Mouse (Mus musculus): Measurements from ENCODE around the gene Snx27. TPM values are rescaled to one million over a fixed set of nuclear protein-coding genes. Genes with fewer than 3 reads are reported as not detected.

Snx27 gene
- polyA plus RNA-seq, 1 experiment from 2014 or later, result 66.8 TPM

DNA sequence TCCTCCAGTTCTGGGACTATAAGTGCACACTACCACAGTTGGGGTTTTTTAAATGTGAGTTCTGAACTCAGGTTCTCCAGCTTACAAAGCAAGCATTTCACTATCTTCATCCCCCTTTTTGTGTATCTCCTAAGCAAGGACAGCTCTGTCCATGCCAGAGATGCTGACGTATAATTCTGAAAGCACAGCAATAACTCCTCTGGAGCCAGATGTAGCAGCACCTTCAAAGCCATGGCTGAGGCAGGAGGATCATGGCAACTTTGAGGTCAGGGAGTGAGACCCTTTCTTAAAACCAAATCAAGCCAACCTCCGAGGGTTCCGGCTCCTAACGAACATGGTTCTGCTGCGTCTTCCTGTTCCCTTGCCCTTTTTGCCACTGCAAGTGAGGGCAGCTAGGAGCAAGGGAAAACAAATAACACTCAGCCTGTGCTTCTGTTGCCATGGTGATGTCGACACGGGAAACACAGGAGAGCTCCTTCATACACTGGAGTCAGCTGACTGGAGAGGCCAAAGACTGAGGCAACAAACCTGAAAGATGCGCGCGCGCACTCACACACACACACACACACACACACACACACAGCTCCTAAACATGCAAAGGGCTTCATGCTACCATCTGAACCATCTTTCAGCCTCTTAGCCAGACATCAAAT, 118.5 kb downstream of the Snx27 start:
- no peaks in the 10 kb centered on the region for H3K9me3 ChIP-seq (ENCODE audit: control insufficient read depth, low read length)
- WGBS, result 30% methylated on average over 11 of the region's 11 CpGs
- peak overlapping the region; percentile 86 for H3K27ac ChIP-seq (replicated peaks; ENCODE audit: low read depth, low read length)
- ATAC-seq (ENCODE audit: low FRiP score, low TSS enrichment), result peak; percentile 66
- no peaks in the 10 kb centered on the region for H3K36me3 ChIP-seq (ENCODE audit: control insufficient read depth, insufficient read depth, low read length)
- peak overlapping the region; percentile 20; the same call in 1 of the 2 replicates for H3K9ac ChIP-seq (replicated peaks; ENCODE audit: low read length)
- peaks cover 30% of the 10 kb centered on the region for H3K4me1 ChIP-seq (ENCODE audit: control insufficient read depth, insufficient read depth, low read length)
- no peak overlapping the region for H3K4me3 ChIP-seq (replicated peaks; ENCODE audit: low read depth, low read length)
- peak; percentile 86 for DNase-seq
- H3K4me2 ChIP-seq (ENCODE audit: low read length), result peak overlapping the region; percentile 24
- no peaks in the 10 kb centered on the region for H3K27me3 ChIP-seq (ENCODE audit: control insufficient read depth, insufficient read depth, low read length)

GRCm38 (mm10) chr3:94459834-94460233, 122.7 kb downstream of the Snx27 start:
- Histone ChIP-seq H3K9ac (replicated peaks; ENCODE audit: low read length) (no peak overlapping the region), H3K4me1 (ENCODE audit: control insufficient read depth, insufficient read depth, low read length) (peaks cover 15% of the 10 kb centered on the region), H3K27me3 (ENCODE audit: control insufficient read depth, insufficient read depth, low read length) (no peaks in the 10 kb centered on the region), H3K4me2 (ENCODE audit: low read length) (no peak overlapping the region), H3K27ac (replicated peaks; ENCODE audit: low read depth, low read length) (no peak overlapping the region), H3K9me3 (ENCODE audit: control insufficient read depth, low read length) (no peaks in the 10 kb centered on the region), H3K36me3 (ENCODE audit: control insufficient read depth, insufficient read depth, low read length) (no peaks in the 10 kb centered on the region), H3K4me3 (replicated peaks; ENCODE audit: low read depth, low read length) (no peak overlapping the region)
- DNase-seq (no peak), ATAC-seq (ENCODE audit: low FRiP score, low TSS enrichment) (no peak)
- WGBS, result 100% methylated on average over 2 of the region's 2 CpGs

DNA sequence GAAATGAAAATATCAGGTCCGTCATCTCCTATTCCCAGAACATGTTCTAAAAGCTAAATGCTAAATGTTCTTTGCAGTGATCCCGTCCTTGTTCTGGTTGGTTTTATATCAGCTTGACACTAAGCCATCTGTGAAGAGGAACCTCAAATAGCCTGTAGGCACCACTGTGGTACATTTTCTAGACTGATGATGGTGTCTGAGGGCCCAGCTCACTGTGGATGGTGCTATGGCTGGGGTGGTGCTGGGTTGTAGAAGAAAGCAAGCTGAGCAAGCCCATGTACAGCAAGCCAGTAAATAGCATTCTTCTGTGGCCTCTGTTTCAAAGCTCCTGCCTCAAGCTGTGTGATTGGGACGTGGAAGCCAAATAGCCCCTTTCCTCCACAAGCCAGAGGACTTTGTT, 125.5 kb downstream of the Snx27 start:
- Histone ChIP-seq H3K4me1 (ENCODE audit: control insufficient read depth, insufficient read depth, low read length) (no peaks in the 10 kb centered on the region), H3K27ac (replicated peaks; ENCODE audit: low read depth, low read length) (0 out of 2 replicates have a peak overlapping the region, but pooled peaks have one; percentile 0), H3K9me3 (ENCODE audit: control insufficient read depth, low read length) (no peaks in the 10 kb centered on the region), H3K36me3 (ENCODE audit: control insufficient read depth, insufficient read depth, low read length) (no peaks in the 10 kb centered on the region), H3K27me3 (ENCODE audit: control insufficient read depth, insufficient read depth, low read length) (no peaks in the 10 kb centered on the region), H3K9ac (replicated peaks; ENCODE audit: low read length) (no peak overlapping the region), H3K4me2 (ENCODE audit: low read length) (peak overlapping the region; percentile 49), H3K4me3 (replicated peaks; ENCODE audit: low read depth, low read length) (peak overlapping the region; percentile 34)
- WGBS, result 75% methylated on average over 3 of the region's 3 CpGs
- peak; percentile 36 for ATAC-seq (ENCODE audit: low FRiP score, low TSS enrichment)
- no peak for DNase-seq

DNA sequence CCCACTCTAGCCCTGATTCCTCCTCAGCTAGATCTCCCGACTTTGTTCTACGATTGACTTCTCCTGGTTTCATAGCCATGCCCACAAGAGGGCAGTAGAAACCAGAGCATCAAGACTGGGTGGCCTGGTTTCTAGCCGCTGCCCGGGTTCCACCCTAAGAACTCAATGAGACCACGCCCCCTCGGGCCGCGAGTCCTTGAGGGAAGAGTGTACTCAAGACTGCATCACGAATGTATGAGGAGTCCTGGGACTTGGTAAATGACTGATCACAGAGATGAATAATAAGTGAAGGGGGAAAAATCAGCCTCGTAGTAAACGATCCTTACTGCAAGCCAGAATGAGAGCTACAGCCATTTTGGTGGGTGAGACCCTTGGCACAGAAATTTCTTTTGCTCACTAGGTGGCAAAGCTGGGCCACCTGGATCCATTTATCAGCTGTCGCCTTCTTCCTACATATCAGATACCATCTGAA, 126.0 kb downstream of the Snx27 start:
- Histone ChIP-seq H3K9me3 (ENCODE audit: control insufficient read depth, low read length) (no peaks in the 10 kb centered on the region), H3K27me3 (ENCODE audit: control insufficient read depth, insufficient read depth, low read length) (no peaks in the 10 kb centered on the region), H3K4me3 (replicated peaks; ENCODE audit: low read depth, low read length) (peak overlapping the region; percentile 34), H3K36me3 (ENCODE audit: control insufficient read depth, insufficient read depth, low read length) (no peaks in the 10 kb centered on the region), H3K9ac (replicated peaks; ENCODE audit: low read length) (peak overlapping the region; percentile 36), H3K27ac (replicated peaks; ENCODE audit: low read depth, low read length) (0 out of 2 replicates have a peak overlapping the region, but pooled peaks have one; percentile 0), H3K4me2 (ENCODE audit: low read length) (peak overlapping the region; percentile 49), H3K4me1 (ENCODE audit: control insufficient read depth, insufficient read depth, low read length) (no peaks in the 10 kb centered on the region)
- 1% methylated on average over 12 of the region's 12 CpGs for WGBS
- ATAC-seq (ENCODE audit: low FRiP score, low TSS enrichment) (peak; percentile 85), DNase-seq (peak; percentile 99)

- DNase-seq, result no peak
- H3K4me3 ChIP-seq (replicated peaks; ENCODE audit: low read depth, low read length), result no peak overlapping the region
- no peaks in the 10 kb centered on the region for H3K9me3 ChIP-seq (ENCODE audit: control insufficient read depth, low read length)
- no peaks in the 10 kb centered on the region for H3K4me1 ChIP-seq (ENCODE audit: control insufficient read depth, insufficient read depth, low read length)
- WGBS, result 91% methylated on average over 2 of the region's 2 CpGs
- H3K27me3 ChIP-seq (ENCODE audit: control insufficient read depth, insufficient read depth, low read length), result no peaks in the 10 kb centered on the region
- peaks cover 59% of the 10 kb centered on the region for H3K36me3 ChIP-seq (ENCODE audit: control insufficient read depth, insufficient read depth, low read length)
- ATAC-seq (ENCODE audit: low FRiP score, low TSS enrichment), result no peak
- no peak overlapping the region for H3K27ac ChIP-seq (replicated peaks; ENCODE audit: low read depth, low read length)
- no peak overlapping the region for H3K9ac ChIP-seq (replicated peaks; ENCODE audit: low read length)
- no peak overlapping the region for H3K4me2 ChIP-seq (ENCODE audit: low read length)
Observed at GRCm38 (mm10) chr3:94449377-94449776, 133.1 kb downstream of the Snx27 start.

Other genes with a start within 250 kb of the Snx27 start
- 0.18 TPM in 1 of 2 replicates, not detected in the other for gene Them5, start 240.6 kb downstream of the Snx27 start, polyA plus RNA-seq (2014; fragmentation: Nextera tagmentation; extraction: Ambion mirVana)
- 2.6 and 3.1 TPM in 2 replicates for gene C2cd4d, start 220.3 kb downstream of the Snx27 start, polyA plus RNA-seq (2014; fragmentation: Nextera tagmentation; extraction: Ambion mirVana)
- gene Rorc, start 209.9 kb downstream of the Snx27 start, polyA plus RNA-seq (2014; fragmentation: Nextera tagmentation; extraction: Ambion mirVana), result 0.30 and 0.43 TPM in 2 replicates
- 0.67 and 1.1 TPM in 2 replicates for gene Lingo4, start 184.2 kb downstream of the Snx27 start, polyA plus RNA-seq (2014; fragmentation: Nextera tagmentation; extraction: Ambion mirVana)
- gene Tdrkh, start 169.4 kb downstream of the Snx27 start, polyA plus RNA-seq (2014; fragmentation: Nextera tagmentation; extraction: Ambion mirVana), result 50.6 and 55.3 TPM in 2 replicates
- gene Mrpl9, start 139.4 kb downstream of the Snx27 start, polyA plus RNA-seq (2014; fragmentation: Nextera tagmentation; extraction: Ambion mirVana), result 52.6 and 54.1 TPM in 2 replicates
- 0.36 and 1.2 TPM in 2 replicates for gene Oaz3, start 138.8 kb downstream of the Snx27 start, polyA plus RNA-seq (2014; fragmentation: Nextera tagmentation; extraction: Ambion mirVana)
- gene Celf3, start 104.4 kb downstream of the Snx27 start, polyA plus RNA-seq (2014; fragmentation: Nextera tagmentation; extraction: Ambion mirVana), result 321 and 376 TPM in 2 replicates
- 23.8 and 30.8 TPM in 2 replicates for gene Riiad1, start 102.4 kb downstream of the Snx27 start, polyA plus RNA-seq (2014; fragmentation: Nextera tagmentation; extraction: Ambion mirVana)
- gene Gm10972, start 60.4 kb upstream of the Snx27 start, polyA plus RNA-seq (2014; fragmentation: Nextera tagmentation; extraction: Ambion mirVana), result not detected in 2 replicates
- gene Tuft1, start 76.2 kb upstream of the Snx27 start, polyA plus RNA-seq (2014; fragmentation: Nextera tagmentation; extraction: Ambion mirVana), result 5.2 and 5.6 TPM in 2 replicates
- not detected in 2 replicates for gene Selenbp2, start 110.8 kb upstream of the Snx27 start, polyA plus RNA-seq (2014; fragmentation: Nextera tagmentation; extraction: Ambion mirVana)
- 5.9 and 7.7 TPM in 2 replicates for gene Cgn, start 203.8 kb upstream of the Snx27 start, polyA plus RNA-seq (2014; fragmentation: Nextera tagmentation; extraction: Ambion mirVana)

Measured in midbrain, embryonic 14.5 days (tissue).